Mouse (Mus musculus): Measurements from ENCODE around the gene AI593442. TPM values are rescaled to one million over a fixed set of nuclear protein-coding genes. Genes with fewer than 3 reads are reported as not detected.

AI593442 gene
- total RNA-seq, 2 experiments from 2014 or later = 150 to 177 TPM

DNA sequence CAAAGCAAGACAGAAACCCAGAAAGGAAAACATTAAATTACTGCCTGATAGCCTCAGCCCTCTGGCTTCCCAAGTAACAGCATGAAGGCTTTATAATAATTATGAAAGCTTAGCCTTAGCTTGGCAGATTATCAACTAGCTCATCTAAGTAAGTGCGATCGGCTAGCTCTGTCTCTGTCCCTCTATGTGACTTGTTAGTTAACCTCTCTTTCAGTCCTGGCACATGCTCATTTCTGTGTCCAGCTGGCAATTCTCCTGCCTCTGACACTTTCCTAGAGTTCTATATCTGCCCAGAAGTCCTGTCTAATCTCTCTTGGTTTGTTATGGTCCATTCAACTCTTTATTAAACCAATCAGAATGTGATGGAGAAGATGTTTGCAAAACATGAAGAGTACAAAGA is 34.3 kb downstream of the AI593442 start:
- no peak for DNase-seq (ENCODE audit: extremely low spot score in 1 of 2, low spot score in 2 of 2)
- no peak overlapping the region for H3K4me3 ChIP-seq
- H3K27ac ChIP-seq = no peak overlapping the region
- intact Hi-C loops (cut with DNase I) = no loop called here
- TF ChIP-seq CTCF (IDR thresholded peaks at IDR 0.05) = no peak

DNA sequence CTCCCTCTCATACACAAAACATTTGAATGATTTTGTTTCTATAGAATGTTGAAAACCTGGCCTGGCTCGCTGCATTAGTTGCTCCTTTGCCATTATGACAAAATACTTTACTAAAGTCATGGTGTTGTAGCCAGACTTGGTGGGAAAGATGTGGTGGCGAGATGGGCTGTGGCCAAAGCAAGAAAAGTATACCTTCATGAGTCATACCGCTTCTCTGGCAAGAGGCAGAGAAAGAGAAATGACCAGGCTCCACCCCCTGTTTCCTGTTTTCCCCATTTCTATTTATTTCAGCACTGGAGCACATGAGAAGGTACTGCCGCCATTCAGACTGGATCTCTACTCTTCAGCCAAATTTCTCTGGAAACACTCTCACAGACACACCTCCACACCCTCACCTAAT is 35.0 kb downstream of the AI593442 start:
- intact Hi-C loops (cut with DNase I) = no loop called here
- Histone ChIP-seq H3K27ac (no peak overlapping the region), H3K4me3 (no peak overlapping the region)
- no peak for TF ChIP-seq CTCF (IDR thresholded peaks at IDR 0.05)
- DNase-seq (ENCODE audit: extremely low spot score in 1 of 2, low spot score in 2 of 2) = no peak

DNA sequence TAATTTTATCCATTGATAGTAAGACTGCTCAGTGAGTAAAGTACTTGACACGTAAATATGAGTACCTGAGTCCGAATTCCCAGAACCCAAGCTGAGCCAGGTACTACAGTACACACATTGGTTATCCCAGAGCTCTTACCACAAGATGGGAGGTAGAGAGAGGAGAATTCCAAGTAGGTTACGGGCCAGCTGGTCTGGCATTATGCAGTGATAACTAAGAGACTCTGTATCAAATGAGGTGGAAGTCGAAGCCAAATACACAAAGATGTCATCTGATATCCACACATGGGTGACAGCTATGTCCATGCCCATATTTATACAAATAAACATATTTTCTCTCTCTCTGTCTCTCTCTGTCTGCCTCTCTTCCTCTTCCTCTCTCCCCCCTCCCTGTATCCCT is 35.4 kb downstream of the AI593442 start:
- intact Hi-C loops (cut with DNase I) = no loop called here
- no peak for DNase-seq (ENCODE audit: extremely low spot score in 1 of 2, low spot score in 2 of 2)
- no peak for TF ChIP-seq CTCF (IDR thresholded peaks at IDR 0.05)
- H3K4me3 ChIP-seq = no peak overlapping the region
- H3K27ac ChIP-seq = no peak overlapping the region

DNA sequence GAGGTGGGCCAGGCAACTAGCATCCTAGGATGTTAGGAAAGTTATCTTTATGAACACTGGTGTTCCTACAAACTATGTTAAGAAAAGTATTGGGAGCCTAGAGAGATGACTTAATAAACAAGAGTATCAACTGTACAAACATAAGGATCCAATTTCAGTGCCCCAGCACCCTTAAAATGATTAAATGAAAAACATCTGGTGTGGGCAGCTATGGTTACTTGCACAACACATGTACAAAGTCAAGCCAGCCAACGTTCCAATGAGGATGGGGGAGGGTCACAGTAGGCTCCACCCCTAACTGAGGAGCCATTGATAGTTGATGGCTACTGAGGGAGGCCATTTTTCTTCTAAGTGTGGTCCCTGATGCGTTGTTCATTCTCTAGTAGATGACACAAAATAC is 43.6 kb downstream of the AI593442 start:
- intact Hi-C loops (cut with DNase I) = no loop called here
- TF ChIP-seq CTCF (IDR thresholded peaks at IDR 0.05) = no peak
- H3K27ac ChIP-seq = no peak overlapping the region
- no peak for DNase-seq (ENCODE audit: extremely low spot score in 1 of 2, low spot score in 2 of 2)
- no peak overlapping the region for H3K4me3 ChIP-seq

DNA sequence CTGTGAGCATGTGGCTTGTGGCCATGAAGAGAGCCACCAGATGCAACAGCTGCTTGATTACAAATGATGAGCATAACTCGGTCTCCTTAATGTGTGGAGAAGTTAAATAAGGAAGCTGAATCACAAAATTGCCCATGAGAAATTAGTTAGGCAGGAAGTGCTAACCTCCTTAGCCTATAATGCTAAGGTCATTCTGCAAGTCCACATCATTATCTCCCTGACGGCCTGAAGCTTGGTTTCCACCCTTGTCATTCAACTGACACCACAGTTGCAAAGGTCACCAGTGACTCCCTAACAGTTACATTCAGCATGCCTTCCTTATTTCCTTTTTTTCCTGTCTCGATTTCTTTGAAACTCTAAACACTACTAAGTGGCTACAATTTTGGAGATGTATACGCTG is 55.7 kb downstream of the AI593442 start:
- intact Hi-C loops (cut with DNase I) = no loop called here
- no peak for DNase-seq (ENCODE audit: extremely low spot score in 1 of 2, low spot score in 2 of 2)
- Histone ChIP-seq H3K4me3 (no peak overlapping the region), H3K27ac (no peak overlapping the region)
- TF ChIP-seq CTCF (IDR thresholded peaks at IDR 0.05) = no peak

Data from left cerebral cortex, adult 2 months (tissue).